Mouse (Mus musculus) gastrocnemius, postnatal 10 days (tissue): ENCODE results near the gene Gm21767. TPM values are rescaled to one million over a fixed set of nuclear protein-coding genes. Genes with fewer than 3 reads are reported as not detected.
"Not testable (repeated sequence)": the region's sequence is repeated elsewhere in the genome, so short reads cannot be mapped to it uniquely, and the experiment has no call there.

ENCODE experiments used
- DNase-seq: peaks from one replicate; pipeline ENCODE4 v3.0.0; 2021; ENCODE audit warnings: mixed read lengths
- long read RNA-seq, 2 experiments: library from polyadenylated mRNA; stranded (forward); transcript quantifications; one replicate each; pipeline ENCODE4 v2.0.0; 2021
- total RNA-seq, 2 experiments: library from RNA; stranded (reverse); gene quantifications; 2 replicates each; pipeline ENCODE4 v1.2.3; 2021

The Gm21767 gene
- total RNA-seq: not detected
- long read RNA-seq, experiment 1: 0 reads
- long read RNA-seq, experiment 2: 0 reads

DNA sequence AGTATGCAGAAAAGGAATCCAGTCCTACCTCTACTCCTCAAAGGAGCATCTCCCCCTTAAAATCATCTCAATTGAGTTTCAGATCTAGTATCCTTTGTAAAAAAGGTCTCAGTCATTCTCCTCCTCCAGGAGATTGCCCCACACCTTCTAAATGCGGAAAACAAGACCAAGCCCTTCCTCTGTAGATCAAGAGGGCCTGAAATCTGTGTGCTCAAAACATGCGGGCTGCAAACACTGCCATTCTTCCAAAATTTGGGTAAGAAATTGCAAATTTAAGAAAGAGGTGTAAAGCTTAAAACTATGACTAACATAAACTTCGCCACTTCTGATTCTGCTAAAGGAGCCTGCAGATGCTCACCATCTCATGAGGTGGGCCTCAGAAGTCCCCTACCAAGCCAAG, at the start of gene Gm21767:
Gene Gm21767, plus strand, starts transcription at position 301 of the 400 bp plus-strand sequence.
- not testable (repeated sequence) for DNase-seq
